Mouse (Mus musculus) kidney, embryonic 14.5 days (tissue): ENCODE measurements around the gene Eaf2. TPM values are rescaled to one million over a fixed set of nuclear protein-coding genes. Genes with fewer than 3 reads are reported as not detected.

Experiments used
- ATAC-seq: fragments of 200-750 bp; cut with Nextera tagmentation; 2 replicates; pipeline ENCODE4 v1.8.0; 2017; ENCODE audit warnings: moderate number of reproducible peaks, mild to moderate bottlenecking, moderate TSS enrichment, moderate library complexity; ENCODE audit not compliant: low FRiP score, low TSS enrichment
- H3K27ac ChIP-seq: fragments of 300-500 bp; sonication (generic); 2 replicates; pipeline ENCODE4 v1.5.1; 2014; ENCODE audit warnings: low read depth, mild to moderate bottlenecking, low read length, moderate library complexity, mixed read lengths
- H3K27me3 ChIP-seq: fragments of 300-500 bp; sonication (generic); 2 replicates; pipeline ENCODE4 v1.6.1; 2014; ENCODE audit warnings: mild to moderate bottlenecking, low read length; ENCODE audit not compliant: control insufficient read depth, insufficient read depth
- H3K36me3 ChIP-seq: fragments of 300-500 bp; sonication (generic); 2 replicates; pipeline ENCODE4 v1.6.1; 2014; ENCODE audit warnings: low read length, mixed read lengths; ENCODE audit not compliant: control insufficient read depth, insufficient read depth
- H3K4me1 ChIP-seq: fragments of 300-500 bp; sonication (generic); 2 replicates; pipeline ENCODE4 v1.6.1; 2014; ENCODE audit warnings: low read length, mixed read lengths; ENCODE audit not compliant: control insufficient read depth, insufficient read depth
- H3K4me2 ChIP-seq: fragments of 300-500 bp; sonication (generic); replicated peaks from 2 replicates; pipeline ENCODE4 v1.6.1; 2014; ENCODE audit warnings: low read depth, mild to moderate bottlenecking, low read length
- H3K4me3 ChIP-seq: fragments of 300-500 bp; sonication (generic); 2 replicates; pipeline ENCODE4 v1.5.1; 2014; ENCODE audit warnings: mild to moderate bottlenecking, low read length
- H3K9ac ChIP-seq: fragments of 300-500 bp; sonication (generic); 2 replicates; pipeline ENCODE4 v1.6.1; 2014; ENCODE audit warnings: low read depth, mild to moderate bottlenecking, low read length, moderate library complexity
- H3K9me3 ChIP-seq: fragments of 300-500 bp; sonication (generic); 2 replicates; pipeline ENCODE4 v1.6.1; 2016; ENCODE audit warnings: low read length; ENCODE audit not compliant: control insufficient read depth
- WGBS: fragments of 180-500 bp; shearing (Covaris S2); extraction: QIAGEN DNeasy Blood & Tissue Kit; methylation state at CpG from one replicate; pipeline ENCODE4 v1.1.7; 2014; 5-methylcytosine and 5-hydroxymethylcytosine counted together
- polyA plus RNA-seq: library from polyadenylated mRNA; unstranded; fragments of >200 nt; fragmentation: Nextera tagmentation; extraction: Ambion mirVana; gene quantifications from 2 replicates; pipeline ENCODE4 v1.2.1, GENCODE M21; 2014

Eaf2 gene
- polyA plus RNA-seq, 1 experiment from 2014 or later, result 7.6 TPM

GRCm38 (mm10) chr16:36794976-36795375, 79.8 kb downstream of the Eaf2 start:
- H3K9ac ChIP-seq, result no peak overlapping the region
- no peaks in the 10 kb centered on the region for H3K9me3 ChIP-seq
- H3K27ac ChIP-seq, result no peak overlapping the region
- H3K36me3 ChIP-seq, result no peaks in the 10 kb centered on the region
- no peaks in the 10 kb centered on the region for H3K27me3 ChIP-seq
- ATAC-seq, result no peak
- no peak overlapping the region for H3K4me3 ChIP-seq
- no peaks in the 10 kb centered on the region for H3K4me1 ChIP-seq
- no peak overlapping the region for H3K4me2 ChIP-seq
- WGBS, result 90% methylated on average over 2 of the region's 2 CpGs

- H3K4me2 ChIP-seq, result no peak overlapping the region
- H3K9ac ChIP-seq, result no peak overlapping the region
- H3K4me3 ChIP-seq, result no peak overlapping the region
- no peaks in the 10 kb centered on the region for H3K9me3 ChIP-seq
- no peaks in the 10 kb centered on the region for H3K36me3 ChIP-seq
- no peak overlapping the region for H3K27ac ChIP-seq
- ATAC-seq, result no peak
- no peaks in the 10 kb centered on the region for H3K27me3 ChIP-seq
- 84% methylated on average over 4 of the region's 4 CpGs for whole genome bisulfite sequencing
- no peaks in the 10 kb centered on the region for H3K4me1 ChIP-seq
Measured at GRCm38 (mm10) chr16:36790166-36790565, 84.6 kb downstream of the Eaf2 start.

- WGBS, result 81% methylated on average over 7 of the region's 7 CpGs
- no peaks in the 10 kb centered on the region for H3K27me3 ChIP-seq
- H3K36me3 ChIP-seq, result no peaks in the 10 kb centered on the region
- no peak overlapping the region for H3K4me2 ChIP-seq
- no peak overlapping the region for H3K27ac ChIP-seq
- H3K4me3 ChIP-seq, result no peak overlapping the region
- H3K4me1 ChIP-seq, result no peaks in the 10 kb centered on the region
- no peak overlapping the region for H3K9ac ChIP-seq
- ATAC-seq, result no peak
- no peaks in the 10 kb centered on the region for H3K9me3 ChIP-seq
Measured at GRCm38 (mm10) chr16:36786466-36786865, 88.3 kb downstream of the Eaf2 start.

GRCm38 (mm10) chr16:36784594-36785313, 90.0 kb downstream of the Eaf2 start, which contains the start of gene Slc15a2:
Gene Slc15a2 (minus strand): TSS chr16:36784962.
- Histone ChIP-seq H3K4me1 (no peaks in the 10 kb centered on the region), H3K27me3 (no peaks in the 10 kb centered on the region), H3K9me3 (no peaks in the 10 kb centered on the region), H3K4me3 (no peak within 1 kb of the TSS), H3K36me3 (no peaks in the 10 kb centered on the region), H3K4me2 (no peak within 1 kb of the TSS), H3K27ac (no peak within 1 kb of the TSS), H3K9ac (no peak within 1 kb of the TSS)
- no peak for ATAC-seq
- 73% methylated on average over 10 of the region's 10 CpGs for WGBS

- Histone ChIP-seq H3K9me3 (no peaks in the 10 kb centered on the region), H3K4me2 (no peak overlapping the region), H3K36me3 (no peaks in the 10 kb centered on the region), H3K9ac (no peak overlapping the region), H3K4me3 (no peak overlapping the region), H3K27me3 (no peaks in the 10 kb centered on the region), H3K4me1 (no peaks in the 10 kb centered on the region), H3K27ac (no peak overlapping the region)
- 96% methylated on average over 2 of the region's 2 CpGs for WGBS
- ATAC-seq, result no peak
Measured at GRCm38 (mm10) chr16:36784146-36784545, 90.7 kb downstream of the Eaf2 start.

GRCm38 (mm10) chr16:36775658-36776057, 99.1 kb downstream of the Eaf2 start:
- no peaks in the 10 kb centered on the region for H3K36me3 ChIP-seq
- no peak overlapping the region for H3K9ac ChIP-seq
- ATAC-seq, result no peak
- H3K27ac ChIP-seq, result no peak overlapping the region
- 79% methylated on average over 6 of the region's 6 CpGs for WGBS
- no peak overlapping the region for H3K4me3 ChIP-seq
- no peak overlapping the region for H3K4me2 ChIP-seq
- no peaks in the 10 kb centered on the region for H3K9me3 ChIP-seq
- H3K4me1 ChIP-seq, result no peaks in the 10 kb centered on the region
- H3K27me3 ChIP-seq, result no peaks in the 10 kb centered on the region

GRCm38 (mm10) chr16:36772996-36773395, 101.8 kb downstream of the Eaf2 start:
- WGBS, result 89% methylated on average over 5 of the region's 5 CpGs
- no peak overlapping the region for H3K27ac ChIP-seq
- no peak for ATAC-seq
- no peaks in the 10 kb centered on the region for H3K27me3 ChIP-seq
- H3K9me3 ChIP-seq, result no peaks in the 10 kb centered on the region
- no peak overlapping the region for H3K4me3 ChIP-seq
- H3K36me3 ChIP-seq, result no peaks in the 10 kb centered on the region
- no peaks in the 10 kb centered on the region for H3K4me1 ChIP-seq
- no peak overlapping the region for H3K4me2 ChIP-seq
- H3K9ac ChIP-seq, result no peak overlapping the region

- H3K4me2 ChIP-seq, result no peak overlapping the region
- WGBS, result 92% methylated on average over 3 of the region's 3 CpGs
- H3K27me3 ChIP-seq, result no peaks in the 10 kb centered on the region
- no peak overlapping the region for H3K9ac ChIP-seq
- no peak overlapping the region for H3K27ac ChIP-seq
- ATAC-seq, result no peak
- H3K36me3 ChIP-seq, result no peaks in the 10 kb centered on the region
- no peaks in the 10 kb centered on the region for H3K4me1 ChIP-seq
- H3K4me3 ChIP-seq, result no peak overlapping the region
- H3K9me3 ChIP-seq, result no peaks in the 10 kb centered on the region
Measured at GRCm38 (mm10) chr16:36771703-36772102, 103.1 kb downstream of the Eaf2 start.

- Histone ChIP-seq H3K9me3 (no peaks in the 10 kb centered on the region), H3K36me3 (no peaks in the 10 kb centered on the region), H3K27me3 (no peaks in the 10 kb centered on the region), H3K27ac (no peak overlapping the region), H3K4me3 (no peak overlapping the region), H3K4me2 (no peak overlapping the region), H3K4me1 (no peaks in the 10 kb centered on the region), H3K9ac (no peak overlapping the region)
- WGBS, result 70% methylated on average over 2 of the region's 2 CpGs
- no peak for ATAC-seq
Measured at GRCm38 (mm10) chr16:36771244-36771643, 103.6 kb downstream of the Eaf2 start.
